Mouse (Mus musculus) CH12.LX (cell line): ENCODE measurements around the gene Ncbp1. TPM values are rescaled to one million over a fixed set of nuclear protein-coding genes. Genes with fewer than 3 reads are reported as not detected.
A peak's percentile ranks its signal among the peaks of the same experiment; 100 is the strongest.

Source experiments
- DNase-seq: peaks from one replicate; pipeline ENCODE4 v3.0.0-alpha.2; 2013; ENCODE audit errors: extremely low read depth
- H3K27ac ChIP-seq: 2 replicates; pipeline ENCODE4 v1.5.1; 2012; ENCODE audit warnings: low read depth, mild to moderate bottlenecking, control low read depth, moderate library complexity; ENCODE audit not compliant: insufficient read depth
- H3K27me3 ChIP-seq: replicated peaks from 2 replicates; pipeline ENCODE3; 2012; ENCODE audit warnings: inconsistent platforms
- H3K36me3 ChIP-seq, 2 experiments: replicated peaks in 1 of 2; 2 replicates each; pipeline versions ENCODE3 to v1.6.1; 2012; ENCODE audit warnings: inconsistent platforms in 1 of 2, low read length in 1 of 2, mild to moderate bottlenecking in 1 of 2, mixed read lengths in 1 of 2, moderate library complexity in 1 of 2; ENCODE audit not compliant: control insufficient read depth in 1 of 2, insufficient read depth in 1 of 2
- H3K4me1 ChIP-seq, 2 experiments: 2 replicates each; pipeline ENCODE4 v1.6.1; 2012; ENCODE audit warnings: inconsistent platforms in 1 of 2, moderate library complexity in 1 of 2; ENCODE audit not compliant: insufficient read depth in 2 of 2, control insufficient read depth in 1 of 2
- H3K4me2 ChIP-seq: 2 replicates; pipeline ENCODE4 v1.6.1; 2012; ENCODE audit warnings: low read depth, mild to moderate bottlenecking, control low read depth; ENCODE audit not compliant: poor library complexity, insufficient read depth, severe bottlenecking
- H3K4me3 ChIP-seq, 3 experiments: fragments of 150-350 bp in 1 of 3; sonication (generic) in 1 of 3; replicated peaks in 1 of 3; 2 replicates each; pipeline versions ENCODE3 to v1.5.1; 2011 to 2012; ENCODE audit warnings: low read depth in 2 of 3, low read length in 2 of 3, mild to moderate bottlenecking in 2 of 3, moderate library complexity in 2 of 3, control low read depth in 1 of 3, improper control_type of control experiment in 1 of 3, inconsistent platforms in 1 of 3, mixed read lengths in 1 of 3; ENCODE audit not compliant: poor library complexity in 1 of 3
- H3K79me2 ChIP-seq: replicated peaks from 2 replicates; pipeline ENCODE4 v1.6.1; 2012; ENCODE audit warnings: mild to moderate bottlenecking, moderate library complexity; ENCODE audit not compliant: control insufficient read depth, poor library complexity, insufficient read depth, severe bottlenecking; ENCODE audit errors: extremely low read depth
- H3K9ac ChIP-seq: 2 replicates; pipeline ENCODE4 v1.6.1; 2012; ENCODE audit warnings: low read depth, mild to moderate bottlenecking, control low read depth, moderate library complexity; ENCODE audit not compliant: insufficient read depth
- H3K9me3 ChIP-seq: replicated peaks from 2 replicates; pipeline ENCODE3; 2012; ENCODE audit warnings: low read length, inconsistent platforms, mixed read lengths
- BHLHE40 ChIP-seq: IDR thresholded peaks from 2 replicates; pipeline ENCODE4 v1.6.1; 2011; ENCODE audit warnings: mild to moderate bottlenecking, low read depth, low read length, improper control_type of control experiment
- CHD2 ChIP-seq: IDR thresholded peaks from 2 replicates; pipeline ENCODE4 v1.6.1; 2011; ENCODE audit warnings: low read length, improper control_type of control experiment
- CTCF ChIP-seq, 2 experiments: IDR thresholded peaks in 1 of 2; conservative IDR thresholded peaks in 1 of 2; 2 replicates each; pipeline ENCODE4 v1.5.1; 2011 to 2012; ENCODE audit warnings: low read depth in 2 of 2, low read length in 2 of 2, improper control_type of control experiment in 1 of 2, inconsistent platforms in 1 of 2, mild to moderate bottlenecking in 1 of 2, moderate library complexity in 1 of 2
- HCFC1 ChIP-seq: IDR thresholded peaks from 2 replicates; pipeline ENCODE4 v1.6.1; 2012; ENCODE audit warnings: low read depth, mild to moderate bottlenecking, inconsistent platforms, low read length, improper control_type of control experiment
- IRF4 ChIP-seq: IDR thresholded peaks from 2 replicates; pipeline ENCODE4 v1.6.1; 2014; ENCODE audit warnings: low read depth, mild to moderate bottlenecking, inconsistent platforms, low read length, improper control_type of control experiment
- JUN ChIP-seq: IDR thresholded peaks from 2 replicates; pipeline ENCODE4 v1.6.1; 2011; ENCODE audit warnings: low read depth, mild to moderate bottlenecking, low read length, improper control_type of control experiment, moderate library complexity; ENCODE audit not compliant: insufficient read depth
- JUND ChIP-seq: conservative IDR thresholded peaks from 2 replicates; pipeline ENCODE4 v1.6.1; 2011; ENCODE audit warnings: low read depth, low read length, improper control_type of control experiment
- KAT2A ChIP-seq: IDR thresholded peaks from 2 replicates; pipeline ENCODE4 v1.6.1; 2012; ENCODE audit warnings: low read length, improper control_type of control experiment, inconsistent platforms; ENCODE audit not compliant: insufficient replicate concordance
- MAFK ChIP-seq: IDR thresholded peaks from 2 replicates; pipeline ENCODE4 v1.6.1; 2011; ENCODE audit warnings: low read length, improper control_type of control experiment; ENCODE audit not compliant: insufficient replicate concordance
- MAX ChIP-seq: IDR thresholded peaks from 2 replicates; pipeline ENCODE4 v1.6.1; 2011; ENCODE audit warnings: low read length, improper control_type of control experiment
- MXI1 ChIP-seq: IDR thresholded peaks from 2 replicates; pipeline ENCODE4 v1.6.1; 2011; ENCODE audit warnings: mild to moderate bottlenecking, low read depth, low read length, improper control_type of control experiment
- MYC ChIP-seq: IDR thresholded peaks from 2 replicates; pipeline ENCODE4 v1.6.1; 2011; ENCODE audit warnings: low read depth, mild to moderate bottlenecking, improper control_type of control experiment, low read length
- NRF1 ChIP-seq: IDR thresholded peaks from 2 replicates; pipeline ENCODE4 v1.6.1; 2014; ENCODE audit warnings: low read depth, mild to moderate bottlenecking, inconsistent platforms, low read length, improper control_type of control experiment, moderate library complexity
- POLR2AphosphoS2 ChIP-seq: IDR thresholded peaks from 2 replicates; pipeline ENCODE4 v1.6.1; 2011; ENCODE audit warnings: low read depth, low read length, improper control_type of control experiment
- RAD21 ChIP-seq: IDR thresholded peaks from 2 replicates; pipeline ENCODE4 v1.6.1; 2011; ENCODE audit warnings: low read depth, mild to moderate bottlenecking, low read length, improper control_type of control experiment, moderate library complexity
- RCOR1 ChIP-seq: conservative IDR thresholded peaks from 2 replicates; pipeline ENCODE4 v1.6.1; 2012; ENCODE audit warnings: low read depth, mild to moderate bottlenecking, inconsistent platforms, low read length, improper control_type of control experiment
- SIN3A ChIP-seq: IDR thresholded peaks from 2 replicates; pipeline ENCODE4 v1.6.1; 2012; ENCODE audit warnings: low read length, improper control_type of control experiment, inconsistent platforms
- SMC3 ChIP-seq: IDR thresholded peaks from 2 replicates; pipeline ENCODE4 v1.6.1; 2011; ENCODE audit warnings: low read depth, low read length, improper control_type of control experiment
- TBP ChIP-seq: conservative IDR thresholded peaks from 2 replicates; pipeline ENCODE4 v1.6.1; 2011; ENCODE audit warnings: low read depth, low read length, improper control_type of control experiment
- TCF12 ChIP-seq: IDR thresholded peaks from 2 replicates; pipeline ENCODE4 v1.6.1; 2014; ENCODE audit warnings: low read depth, mild to moderate bottlenecking, inconsistent platforms, low read length, improper control_type of control experiment
- UBTF ChIP-seq: IDR thresholded peaks from 2 replicates; pipeline ENCODE4 v1.6.1; 2012; ENCODE audit warnings: low read depth, mild to moderate bottlenecking, inconsistent platforms, low read length, improper control_type of control experiment, moderate library complexity
- USF1 ChIP-seq: IDR thresholded peaks from 2 replicates; pipeline ENCODE4 v1.6.1; 2014; ENCODE audit warnings: low read depth, mild to moderate bottlenecking, inconsistent platforms, low read length, improper control_type of control experiment
- USF2 ChIP-seq: conservative IDR thresholded peaks from 2 replicates; pipeline ENCODE4 v1.6.1; 2011; ENCODE audit warnings: low read depth, low read length, improper control_type of control experiment
- ZC3H11A ChIP-seq: IDR thresholded peaks from 2 replicates; pipeline ENCODE4 v1.6.1; 2012; ENCODE audit warnings: low read depth, mild to moderate bottlenecking, inconsistent platforms, low read length, improper control_type of control experiment
- dilution Hi-C: fragments of 300-500 bp; cut with MboI; formaldehyde crosslinking; loops from 2 replicates; pipeline ENCODE4 v1.14.3; 2020; ENCODE audit warnings: low sequenced_read_pairs; ENCODE audit not compliant: extremely low pct_unique_long_range_greater_than_20kb, extremely low pct_ligation_motif_present
- in situ Hi-C: fragments of 300-500 bp; cut with MboI; formaldehyde crosslinking; loops from 3 replicates; pipeline ENCODE4 v1.14.3; 2019; ENCODE audit warnings: low sequenced_read_pairs, low pct_ligation_motif_present, low pct_unique_long_range_greater_than_20kb, mixed read lengths
- polyA plus RNA-seq: library from polyadenylated mRNA; unstranded; fragments of >175 nt; gene quantifications from 2 replicates; pipeline ENCODE4 v1.2.1, GENCODE M21; 2012; ENCODE audit warnings: low read depth; ENCODE audit not compliant: insufficient read length
- total RNA-seq, 2 experiments: library from RNA; depleted of rRNA; stranded (reverse); fragments of 300-350 nt in 1 of 2; fragments of >200 nt in 1 of 2; gene quantifications; 2 replicates each; pipeline ENCODE4 v1.2.3; 2012 to 2014

Ncbp1 gene
- total and polyA plus RNA-seq, 3 experiments, result 64.7 to 121 (median 88.2) TPM

- H3K27me3 ChIP-seq, result no peaks in the 10 kb centered on the region
- peaks cover 62 to 92% of the 10 kb centered on the region in 2 experiments for H3K36me3 ChIP-seq
- dilution Hi-C loops (no loop called here), in situ Hi-C loops (loop anchor here (10.0 kb wide), 1 partner anchor 179 kb away; no protein-coding TSS in a partner anchor)
- H3K9me3 ChIP-seq, result no peaks in the 10 kb centered on the region
- no peak overlapping the region for H3K9ac ChIP-seq
- H3K4me2 ChIP-seq, result no peak overlapping the region
- no peaks in the 10 kb centered on the region for H3K79me2 ChIP-seq
- TF ChIP-seq NRF1 (no peak), JUND (no peak), MYC (no peak), CHD2 (no peak), KAT2A (no peak), HCFC1 (no peak), MAX (no peak), RAD21 (no peak), ZC3H11A (no peak)
- 0 out of 4 replicates have a peak, but pooled peaks cover 0 to 2% of the 10 kb centered on the region in 2 experiments for H3K4me1 ChIP-seq
- DNase-seq, result no peak
- H3K27ac ChIP-seq, result no peak overlapping the region
- no peak overlapping the region for H3K4me3 ChIP-seq
Observed at GRCm38 (mm10) chr4:46123358-46123757, 15.1 kb upstream of the Ncbp1 start.

- no peak overlapping the region for H3K4me2 ChIP-seq
- H3K4me1 ChIP-seq, result 0 out of 4 replicates have a peak, but pooled peaks cover 0 to 2% of the 10 kb centered on the region in 2 experiments
- H3K9me3 ChIP-seq, result no peaks in the 10 kb centered on the region
- no peak overlapping the region for H3K27ac ChIP-seq
- in situ Hi-C loops, result loop anchor here (10.0 kb wide), 1 partner anchor 182 kb away; no protein-coding TSS in a partner anchor
- H3K79me2 ChIP-seq, result no peaks in the 10 kb centered on the region
- no peak for TF ChIP-seq MAFK
- TF ChIP-seq JUND, result no peak
- no peak for TF ChIP-seq RCOR1
- peak; percentile 23; the same call in 1 of the 2 replicates for TF ChIP-seq IRF4
- no peak for TF ChIP-seq UBTF
- TF ChIP-seq ZC3H11A, result peak; percentile 75
- peak; percentile 88 for TF ChIP-seq SMC3
- TF ChIP-seq RAD21, result peak; percentile 96
- no peak for TF ChIP-seq TCF12
- no peak for TF ChIP-seq BHLHE40
- no peak for TF ChIP-seq USF2
- no peak for TF ChIP-seq JUN
- TF ChIP-seq CTCF (conservative IDR thresholded peaks at IDR 0.05 in 1 of 2, IDR thresholded peaks at IDR 0.05 in 1 of 2; ENCODE audit: low read depth in 2 of 2, low read length in 2 of 2), result peak; percentile 83 to 94; a peak in 3 of 4 replicates
- no peak for TF ChIP-seq SIN3A
- no peak for TF ChIP-seq TBP
- no peak for TF ChIP-seq MXI1
- TF ChIP-seq POLR2AphosphoS2, result no peak
- TF ChIP-seq USF1, result no peak
- dilution Hi-C loops, result no loop called here
- no peaks in the 10 kb centered on the region for H3K27me3 ChIP-seq
- no peak overlapping the region for H3K9ac ChIP-seq
- peak; percentile 73 for DNase-seq
- no peak overlapping the region for H3K4me3 ChIP-seq
- H3K36me3 ChIP-seq, result peaks cover 65 to 88% of the 10 kb centered on the region in 2 experiments
Observed at GRCm38 (mm10) chr4:46126541-46126940, 11.9 kb upstream of the Ncbp1 start.
